Mouse (Mus musculus) heart, embryonic 11.5 days (tissue): ENCODE data around the gene Thoc3. TPM values are rescaled to one million over a fixed set of nuclear protein-coding genes. Genes with fewer than 3 reads are reported as not detected.
"Not testable (repeated sequence)": the region's sequence is repeated elsewhere in the genome, so short reads cannot be mapped to it uniquely, and the experiment has no call there.

Source experiments
- ATAC-seq: fragments of 200-750 bp; cut with Nextera tagmentation; replicated peaks from 2 replicates; pipeline ENCODE4 v1.8.0; 2017; ENCODE audit warnings: moderate library complexity; ENCODE audit not compliant: insufficient number of reproducible peaks, low FRiP score, low TSS enrichment
- H3K27ac ChIP-seq: fragments of 300-500 bp; sonication (generic); 2 replicates; pipeline ENCODE4 v1.5.1; 2014; ENCODE audit warnings: mild to moderate bottlenecking, low read depth, low read length
- H3K27me3 ChIP-seq: fragments of 300-500 bp; sonication (generic); 2 replicates; pipeline ENCODE4 v1.6.1; 2014; ENCODE audit warnings: mild to moderate bottlenecking, low read length, mixed read lengths; ENCODE audit not compliant: control insufficient read depth, insufficient read depth
- H3K36me3 ChIP-seq: fragments of 300-500 bp; sonication (generic); 2 replicates; pipeline ENCODE4 v1.6.1; 2014; ENCODE audit warnings: mild to moderate bottlenecking, low read length, moderate library complexity, mixed read lengths; ENCODE audit not compliant: control insufficient read depth, insufficient read depth
- H3K4me1 ChIP-seq: fragments of 300-500 bp; sonication (generic); 2 replicates; pipeline ENCODE4 v1.6.1; 2014; ENCODE audit warnings: low read length; ENCODE audit not compliant: control insufficient read depth, insufficient read depth
- H3K4me2 ChIP-seq: fragments of 300-500 bp; sonication (generic); 2 replicates; pipeline ENCODE4 v1.6.1; 2014; ENCODE audit warnings: mild to moderate bottlenecking, moderate library complexity
- H3K4me3 ChIP-seq: fragments of 300-500 bp; sonication (generic); 2 replicates; pipeline ENCODE4 v1.5.1; 2014; ENCODE audit warnings: low read depth, low read length
- H3K9ac ChIP-seq: fragments of 300-500 bp; sonication (generic); 2 replicates; pipeline ENCODE4 v1.6.1; 2014; ENCODE audit warnings: mild to moderate bottlenecking, low read depth, low read length, moderate library complexity
- H3K9me3 ChIP-seq: fragments of 300-500 bp; sonication (generic); replicated peaks from 2 replicates; pipeline ENCODE4 v1.6.1; 2016; ENCODE audit warnings: low read length; ENCODE audit not compliant: control insufficient read depth
- WGBS: fragments of 180-500 bp; shearing (Covaris S2); extraction: QIAGEN DNeasy Blood & Tissue Kit; methylation state at CpG from one replicate; pipeline ENCODE4 v1.1.7; 2014; ENCODE audit not compliant: insufficient replicate concordance; 5-methylcytosine and 5-hydroxymethylcytosine counted together
- polyA plus RNA-seq: library from polyadenylated mRNA; unstranded; fragments of >200 nt; fragmentation: Nextera tagmentation; extraction: Ambion mirVana; gene quantifications from 2 replicates; pipeline ENCODE4 v1.2.1, GENCODE M21; 2014

Gene Thoc3
- polyA plus RNA-seq, 1 experiment from 2014 or later: 99.7 TPM

GRCm38 (mm10) chr13:54499551-54499950 lies 30.9 kb upstream of the Thoc3 start:
- ATAC-seq, H3K27ac ChIP-seq, H3K4me3 ChIP-seq, H3K9ac ChIP-seq, H3K4me2 ChIP-seq, H3K36me3 ChIP-seq, H3K9me3 ChIP-seq, H3K27me3 ChIP-seq, H3K4me1 ChIP-seq: not testable (repeated sequence)
- WGBS: 90% methylated on average over 7 of the region's 7 CpGs

- H3K4me1 ChIP-seq: no peaks in the 10 kb centered on the region
- no peaks in the 10 kb centered on the region for H3K9me3 ChIP-seq
- no peak overlapping the region for H3K4me3 ChIP-seq
- 75% methylated on average over 6 of the region's 6 CpGs for WGBS
- no peaks in the 10 kb centered on the region for H3K36me3 ChIP-seq
- H3K9ac ChIP-seq: no peak overlapping the region
- ATAC-seq: no peak
- H3K4me2 ChIP-seq: no peak overlapping the region
- no peaks in the 10 kb centered on the region for H3K27me3 ChIP-seq
- H3K27ac ChIP-seq: no peak overlapping the region
These were observed 22.7 kb upstream of the Thoc3 start for GRCm38 (mm10) chr13:54491381-54491780.

- Histone ChIP-seq H3K4me2 (no peak overlapping the region), H3K9ac (no peak overlapping the region), H3K4me1 (no peaks in the 10 kb centered on the region), H3K36me3 (no peaks in the 10 kb centered on the region), H3K4me3 (no peak overlapping the region), H3K27me3 (no peaks in the 10 kb centered on the region), H3K9me3 (no peaks in the 10 kb centered on the region), H3K27ac (no peak overlapping the region)
- no peak for ATAC-seq
- WGBS: 71% methylated on average over 5 of the region's 5 CpGs
These were observed 21.8 kb upstream of the Thoc3 start for GRCm38 (mm10) chr13:54490411-54490810.

- 78% methylated on average over 14 of the region's 14 CpGs for WGBS
- Histone ChIP-seq H3K36me3 (no peaks in the 10 kb centered on the region), H3K9me3 (no peaks in the 10 kb centered on the region), H3K27me3 (no peaks in the 10 kb centered on the region), H3K4me3 (no peak overlapping the region), H3K4me1 (no peaks in the 10 kb centered on the region), H3K9ac (no peak overlapping the region), H3K4me2 (no peak overlapping the region), H3K27ac (no peak overlapping the region)
- ATAC-seq: no peak
These were observed 12.8 kb upstream of the Thoc3 start for GRCm38 (mm10) chr13:54481498-54481897.

- no peak for ATAC-seq
- no peak overlapping the region for H3K4me3 ChIP-seq
- no peak overlapping the region for H3K4me2 ChIP-seq
- no peaks in the 10 kb centered on the region for H3K9me3 ChIP-seq
- H3K9ac ChIP-seq: no peak overlapping the region
- no peak overlapping the region for H3K27ac ChIP-seq
- no peaks in the 10 kb centered on the region for H3K36me3 ChIP-seq
- 44% methylated on average over 3 of the region's 3 CpGs for WGBS
- no peaks in the 10 kb centered on the region for H3K27me3 ChIP-seq
- no peaks in the 10 kb centered on the region for H3K4me1 ChIP-seq
These were observed 10.6 kb upstream of the Thoc3 start for GRCm38 (mm10) chr13:54479286-54479685.

GRCm38 (mm10) chr13:54475702-54476101 lies 7.1 kb upstream of the Thoc3 start:
- no peaks in the 10 kb centered on the region for H3K27me3 ChIP-seq
- H3K9ac ChIP-seq: no peak overlapping the region
- no peaks in the 10 kb centered on the region for H3K36me3 ChIP-seq
- H3K9me3 ChIP-seq: no peaks in the 10 kb centered on the region
- no peak overlapping the region for H3K27ac ChIP-seq
- 77% methylated on average over 5 of the region's 5 CpGs for WGBS
- ATAC-seq: no peak
- no peaks in the 10 kb centered on the region for H3K4me1 ChIP-seq
- no peak overlapping the region for H3K4me3 ChIP-seq
- no peak overlapping the region for H3K4me2 ChIP-seq

- Histone ChIP-seq H3K27ac (no peak overlapping the region), H3K9ac (no peak overlapping the region), H3K27me3 (no peaks in the 10 kb centered on the region), H3K4me1 (no peaks in the 10 kb centered on the region), H3K4me3 (no peak overlapping the region), H3K36me3 (no peaks in the 10 kb centered on the region), H3K4me2 (no peak overlapping the region), H3K9me3 (no peaks in the 10 kb centered on the region)
- 71% methylated on average over 2 of the region's 2 CpGs for WGBS
- no peak for ATAC-seq
These were observed 6.3 kb upstream of the Thoc3 start for GRCm38 (mm10) chr13:54474996-54475395.

- H3K9me3 ChIP-seq: no peaks in the 10 kb centered on the region
- no peak overlapping the region for H3K4me3 ChIP-seq
- H3K36me3 ChIP-seq: peaks cover 2% of the 10 kb centered on the region; the same call in 1 of the 2 replicates
- no peak overlapping the region for H3K27ac ChIP-seq
- no peak overlapping the region for H3K4me2 ChIP-seq
- 75% methylated on average over 4 of the region's 4 CpGs for WGBS
- H3K9ac ChIP-seq: no peak overlapping the region
- no peaks in the 10 kb centered on the region for H3K27me3 ChIP-seq
- peaks cover 5% of the 10 kb centered on the region; the same call in 1 of the 2 replicates for H3K4me1 ChIP-seq
- no peak for ATAC-seq
These were observed 3.3 kb upstream of the Thoc3 start for GRCm38 (mm10) chr13:54471967-54472366.

GRCm38 (mm10) chr13:54469012-54469354 lies 334 bp upstream of the Thoc3 start:
- Histone ChIP-seq H3K27ac (no peak overlapping the region), H3K4me3 (peak overlapping the region; percentile 98), H3K4me2 (peak overlapping the region; percentile 93), H3K9me3 (no peaks in the 10 kb centered on the region; the same call in 1 of the 2 replicates), H3K9ac (peak overlapping the region; percentile 94), H3K4me1 (peaks cover 5% of the 10 kb centered on the region; the same call in 1 of the 2 replicates), H3K36me3 (peaks cover 31% of the 10 kb centered on the region), H3K27me3 (no peaks in the 10 kb centered on the region)
- WGBS: 13% methylated on average over 4 of the region's 4 CpGs
- 0 out of 2 replicates have a peak, but pooled peaks have one; percentile 47 for ATAC-seq
